Mouse (Mus musculus): Measurements from ENCODE around the gene Focad.

DNA sequence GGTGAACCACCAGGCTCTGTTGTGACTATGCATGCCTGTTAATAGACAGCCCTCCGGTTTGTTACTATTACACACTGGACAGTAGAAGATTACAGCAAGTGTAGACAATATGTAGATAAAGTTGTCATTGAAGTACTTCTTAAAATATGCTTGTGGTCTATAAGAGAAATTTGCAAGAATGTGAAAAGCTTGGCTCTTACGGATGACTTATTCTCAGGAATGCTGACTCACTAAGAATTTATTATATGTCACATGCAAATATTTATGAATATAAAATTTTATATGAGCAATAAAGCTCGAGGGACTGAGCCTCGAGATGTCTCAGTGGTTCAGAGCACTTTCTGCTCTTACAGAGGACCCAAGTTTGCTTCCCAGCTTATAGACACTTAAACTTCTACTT, 240.1 kb downstream of the Focad start:
- TF ChIP-seq EP300 (IDR thresholded peaks at IDR 0.05; ENCODE audit: insufficient read depth, low read depth, low read length), result no peak
- TF ChIP-seq CTCF (IDR thresholded peaks at IDR 0.05), result no peak
